Mouse (Mus musculus): ENCODE data around the gene Arrdc4. TPM values are rescaled to one million over a fixed set of nuclear protein-coding genes. Genes with fewer than 3 reads are reported as not detected.

The Arrdc4 gene
- 10 to 100 TPM; 10.4 to 13.3 TPM for total RNA-seq (2021)
- long read RNA-seq, experiment 1, transcript Arrdc4-201 (8 exons, 3,905 nt) = major isoform, 14 of 21 reads
- long read RNA-seq, experiment 1, partial matches to known transcripts = 1 of 21 reads
- long read RNA-seq, experiment 1, other reads (novel, unspliced or antisense) = 2 of 21 reads
- long read RNA-seq, experiment 2, transcript Arrdc4-201 (8 exons, 3,905 nt) = major isoform, 13 of 20 reads
- long read RNA-seq, experiment 2, transcript Arrdc4-202 (5 exons, 1,129 nt) = minor isoform, 7 of 20 reads
- long read RNA-seq, experiment 2, partial matches to known transcripts = 0 of 20 reads
- long read RNA-seq, experiment 2, other reads (novel, unspliced or antisense) = 0 of 20 reads

GRCm38 (mm10) chr7:68748761-68749635 is at the start of gene Arrdc4:
Gene Arrdc4 (minus strand): TSS chr7:68749241.
- Histone ChIP-seq H3K4me3 (peak within 1 kb of the TSS; percentile 94), H3K27ac (peak within 1 kb of the TSS; percentile 93)
- TF ChIP-seq CTCF (conservative IDR thresholded peaks at IDR 0.05) = no peak
- peak; percentile 96 to 100 for DNase-seq (ENCODE audit: low spot score in 2 of 2)

DNA sequence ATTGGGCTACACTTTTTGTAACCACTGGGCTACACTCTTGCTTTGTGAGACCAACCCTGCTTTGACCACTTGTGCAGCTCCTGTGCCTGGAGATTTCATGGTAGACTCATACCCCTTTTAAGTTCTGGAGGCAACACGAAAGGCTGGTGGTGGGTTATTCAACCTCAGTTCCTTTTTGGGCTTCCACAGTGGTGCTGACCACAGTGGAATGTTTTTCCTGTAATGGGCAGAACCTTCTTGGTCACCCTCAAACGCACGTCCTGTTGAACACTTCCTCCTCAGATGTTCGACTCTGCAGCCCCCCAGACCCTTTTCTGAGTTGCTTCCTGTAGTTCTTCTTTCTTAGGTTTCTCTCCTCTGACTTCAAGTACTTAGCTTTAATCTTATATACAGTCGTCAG is 46.5 kb upstream of the Arrdc4 start:
- no peak for DNase-seq (ENCODE audit: low spot score in 2 of 2)
- Histone ChIP-seq H3K4me3 (no peak overlapping the region), H3K27ac (no peak overlapping the region)
- no peak for TF ChIP-seq CTCF (conservative IDR thresholded peaks at IDR 0.05)

DNA sequence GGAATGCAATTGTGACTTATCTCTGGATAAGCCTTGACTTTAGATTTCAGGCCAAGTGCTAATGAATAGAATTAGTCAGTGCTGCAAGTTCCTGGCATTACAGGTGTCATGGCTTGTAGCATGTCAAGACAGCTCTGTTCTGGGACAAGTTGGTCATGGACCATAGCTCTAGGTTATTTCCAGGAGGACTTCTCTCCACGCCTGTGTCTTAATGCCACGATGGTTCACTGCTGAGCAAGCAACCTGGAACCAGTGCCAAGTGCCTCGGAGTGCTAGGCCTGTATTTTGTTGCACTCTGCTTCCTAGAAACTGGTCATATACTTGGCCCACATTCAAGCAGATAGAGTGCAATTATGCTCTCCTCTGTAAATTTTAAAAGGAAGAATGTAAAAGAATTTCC is 39.7 kb upstream of the Arrdc4 start:
- no peak overlapping the region for H3K27ac ChIP-seq
- no peak for DNase-seq (ENCODE audit: low spot score in 2 of 2)
- H3K4me3 ChIP-seq = no peak overlapping the region
- TF ChIP-seq CTCF (conservative IDR thresholded peaks at IDR 0.05) = no peak

DNA sequence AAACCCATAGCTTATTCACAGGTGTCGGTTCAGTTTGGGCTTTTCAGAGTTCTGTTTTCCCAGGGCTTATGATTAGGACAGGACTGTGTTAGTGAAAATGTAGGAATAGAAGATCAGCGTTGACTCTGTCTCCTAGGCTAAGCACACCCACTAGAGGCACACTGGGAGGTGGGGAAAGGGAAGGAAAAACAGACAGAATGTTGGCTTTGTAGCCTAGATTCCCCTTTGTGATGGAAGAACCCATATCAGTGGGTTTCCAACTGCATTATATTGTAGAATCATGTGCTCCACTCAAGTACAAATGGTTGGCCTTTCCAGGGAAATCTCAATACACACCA is 22.7 kb upstream of the Arrdc4 start:
- no peak for DNase-seq (ENCODE audit: low spot score in 2 of 2)
- no peak overlapping the region for H3K4me3 ChIP-seq
- TF ChIP-seq CTCF (conservative IDR thresholded peaks at IDR 0.05) = no peak
- no peak overlapping the region for H3K27ac ChIP-seq

DNA sequence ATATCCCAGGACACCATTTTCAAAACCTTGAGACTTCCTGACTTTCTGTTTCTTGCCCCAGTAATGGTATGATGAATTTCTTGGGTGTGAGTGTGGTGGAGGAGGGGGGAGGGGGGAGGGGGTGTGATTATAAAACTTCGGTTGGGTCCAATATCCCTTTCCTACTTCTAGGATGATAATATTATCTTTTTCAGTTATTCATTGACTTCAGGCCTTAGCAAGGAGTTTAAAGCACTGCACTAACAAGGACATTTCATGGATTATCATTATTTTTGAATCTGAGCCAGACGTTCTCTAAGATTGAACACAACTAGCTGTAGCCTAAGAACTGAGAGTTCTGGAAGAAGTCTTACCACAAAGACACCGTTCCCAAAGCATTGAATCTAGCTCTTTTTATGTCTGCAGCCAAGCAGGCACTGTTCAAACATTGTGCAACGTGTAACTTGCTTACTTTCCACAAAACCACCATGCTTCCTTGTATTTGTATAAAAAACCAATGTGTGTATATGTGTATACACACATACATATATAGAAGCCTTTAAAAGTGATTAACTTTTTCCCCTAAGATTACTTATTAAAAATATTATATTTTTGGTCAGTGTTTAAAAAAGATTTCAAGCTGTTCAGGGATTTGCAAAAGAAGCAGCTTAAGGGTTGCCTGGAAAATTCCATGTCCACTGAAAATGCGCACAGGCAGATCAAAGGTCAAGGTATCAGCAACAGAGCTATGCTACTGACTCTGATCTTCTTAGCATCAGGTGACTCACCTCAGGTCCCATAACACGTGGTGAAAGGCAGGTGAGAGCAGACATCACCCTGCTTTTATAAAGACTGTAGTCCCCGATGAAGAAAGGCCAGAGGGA is 22.1 kb upstream of the Arrdc4 start:
- no peak overlapping the region for H3K27ac ChIP-seq
- DNase-seq (ENCODE audit: low spot score in 2 of 2) = no peak
- no peak for TF ChIP-seq CTCF (conservative IDR thresholded peaks at IDR 0.05)

GRCm38 (mm10) chr7:68765926-68766325 is 16.9 kb upstream of the Arrdc4 start:
- no peak for TF ChIP-seq CTCF (conservative IDR thresholded peaks at IDR 0.05)
- Histone ChIP-seq H3K4me3 (no peak overlapping the region), H3K27ac (no peak overlapping the region)
- DNase-seq (ENCODE audit: low spot score in 2 of 2) = no peak

More for the DNA sequence above, 22.1 kb upstream of the Arrdc4 start:
- no peak overlapping the region for H3K4me3 ChIP-seq

GRCm38 (mm10) chr7:68759148-68759724 is 10.2 kb upstream of the Arrdc4 start:
- no peak for TF ChIP-seq CTCF (conservative IDR thresholded peaks at IDR 0.05)
- H3K4me3 ChIP-seq = no peak overlapping the region
- DNase-seq (ENCODE audit: low spot score in 2 of 2) = no peak

DNA sequence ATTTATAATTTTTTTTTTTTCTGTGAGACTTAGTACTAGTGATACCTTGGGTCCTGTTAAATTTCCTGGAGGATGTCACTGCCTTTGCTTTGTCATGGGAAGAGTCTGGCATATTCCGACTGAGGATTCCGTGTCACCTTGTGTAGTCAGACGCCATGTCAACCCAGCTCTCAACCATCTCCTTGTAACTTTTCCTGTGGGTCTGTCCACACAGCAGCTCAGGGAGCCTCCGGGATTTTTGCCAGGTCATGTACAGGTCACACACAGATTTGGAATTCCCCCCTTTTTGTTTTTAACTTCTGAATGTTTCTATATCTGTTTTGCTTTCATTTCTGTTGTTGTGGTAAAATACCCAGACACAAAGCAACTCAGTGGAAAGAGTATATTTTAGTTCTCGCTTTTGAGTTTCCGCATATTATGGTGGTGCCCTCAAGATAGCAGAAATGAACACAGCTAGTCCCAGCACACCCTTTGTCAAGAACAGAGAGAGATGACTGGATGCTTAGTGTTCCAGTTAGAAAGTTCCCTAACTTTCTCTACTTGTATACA is 7.7 kb upstream of the Arrdc4 start:
- DNase-seq (ENCODE audit: low spot score in 2 of 2) = no peak
- no peak for TF ChIP-seq CTCF (conservative IDR thresholded peaks at IDR 0.05)
- Histone ChIP-seq H3K27ac (no peak overlapping the region), H3K4me3 (no peak overlapping the region)

More at GRCm38 (mm10) chr7:68759148-68759724, 10.2 kb upstream of the Arrdc4 start:
- H3K27ac ChIP-seq = no peak overlapping the region

DNA sequence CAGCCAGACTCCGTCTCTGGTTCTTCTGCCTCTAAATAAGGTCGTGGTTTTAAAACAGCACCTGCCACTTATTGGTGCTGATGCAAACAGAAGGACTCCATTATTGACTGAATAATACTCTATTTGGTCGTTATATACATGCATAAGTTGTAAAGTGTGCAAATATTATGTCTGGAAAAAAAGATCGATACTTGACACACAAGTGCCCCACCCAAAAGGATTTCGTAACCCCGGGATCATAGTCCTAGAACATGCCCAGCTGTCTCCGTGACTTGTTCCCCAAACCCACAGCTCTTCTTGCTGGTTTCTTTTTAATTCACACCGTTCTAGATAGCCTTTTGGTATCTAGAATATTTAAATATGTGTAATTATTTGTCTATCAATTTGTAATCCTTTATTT is 878 bp upstream of the Arrdc4 start:
- Histone ChIP-seq H3K27ac (no peak overlapping the region), H3K4me3 (peak overlapping the region; percentile 94)
- TF ChIP-seq CTCF (conservative IDR thresholded peaks at IDR 0.05) = no peak
- DNase-seq (ENCODE audit: low spot score in 2 of 2) = no peak

- Histone ChIP-seq H3K27ac (peak overlapping the region; percentile 93), H3K4me3 (peak overlapping the region; percentile 94)
- TF ChIP-seq CTCF (conservative IDR thresholded peaks at IDR 0.05) = no peak
- peak in 1 of 2 experiments; percentile 29 for DNase-seq (ENCODE audit: low spot score in 2 of 2)
Observed at GRCm38 (mm10) chr7:68748361-68748760, 680 bp downstream of the Arrdc4 start.

DNA sequence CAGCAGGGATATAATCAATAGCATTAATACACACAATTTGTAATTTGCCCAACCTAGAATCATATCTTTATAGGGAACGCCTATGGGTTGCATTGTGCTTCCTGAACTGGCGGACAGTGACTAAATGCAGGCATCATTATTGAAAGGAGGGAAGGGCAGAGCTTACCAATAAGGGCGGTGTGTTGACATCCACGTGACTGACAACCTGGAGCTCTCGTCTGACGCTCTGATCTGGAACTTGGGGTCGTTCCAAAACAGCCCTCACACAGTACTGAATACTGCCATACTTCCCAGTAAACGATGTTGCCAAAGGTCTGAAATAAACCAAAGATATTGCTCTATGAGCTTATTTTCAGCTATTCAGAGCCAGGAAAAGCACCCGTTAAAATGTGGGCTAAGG is 4.4 kb downstream of the Arrdc4 start:
- Histone ChIP-seq H3K4me3 (no peak overlapping the region; the same call in 1 of the 2 replicates), H3K27ac (peak overlapping the region; percentile 2; the same call in 1 of the 2 replicates)
- TF ChIP-seq CTCF (conservative IDR thresholded peaks at IDR 0.05) = no peak
- DNase-seq (ENCODE audit: low spot score in 2 of 2) = peak in 1 of 2 experiments; percentile 46

DNA sequence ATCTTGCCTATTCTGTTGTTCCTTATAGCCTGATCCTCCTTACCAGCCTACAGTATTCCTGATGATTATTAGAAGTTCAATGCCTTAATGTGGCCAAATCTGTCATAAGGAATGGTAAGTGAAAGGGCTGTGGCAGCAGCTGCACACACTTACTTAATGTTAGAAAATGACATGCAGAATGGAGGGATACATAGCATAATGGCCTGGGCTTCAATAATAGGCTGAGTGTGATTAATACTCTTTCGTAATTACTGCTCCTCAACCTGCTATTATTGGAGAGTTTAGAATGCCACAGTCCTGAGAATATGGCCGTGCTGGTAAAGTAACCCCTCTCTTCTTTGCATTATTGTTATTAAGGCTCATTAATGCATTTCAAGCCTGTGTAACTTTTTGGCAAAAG is 4.8 kb downstream of the Arrdc4 start:
- Histone ChIP-seq H3K27ac (no peak overlapping the region), H3K4me3 (no peak overlapping the region)
- no peak for DNase-seq (ENCODE audit: low spot score in 2 of 2)
- TF ChIP-seq CTCF (conservative IDR thresholded peaks at IDR 0.05) = no peak
